Mouse (Mus musculus) regulatory T cell (primary cell): ENCODE data around the gene Ankrd55.

Source experiments
- in situ Hi-C: fragments of 300-600 bp; cut with MboI, MseI; formaldehyde crosslinking; loops from one replicate; pipeline ENCODE4 v1.15.1; 2025; ENCODE audit warnings: high pct_unique_total_duplicates

The Ankrd55 gene

GRCm38 (mm10) chr13:112410461-112410860 is 122.2 kb downstream of the Ankrd55 start:
- in situ Hi-C loops: loop anchor here (25.0 kb wide), 2 partner anchors 98 to 1177 kb away; no protein-coding TSS in a partner anchor

GRCm38 (mm10) chr13:112411216-112411822 is 123.1 kb downstream of the Ankrd55 start:
- in situ Hi-C loops: loop anchor here (25.0 kb wide), 2 partner anchors 99 to 1176 kb away; no protein-coding TSS in a partner anchor

GRCm38 (mm10) chr13:112412251-112412650 is 124.0 kb downstream of the Ankrd55 start:
- in situ Hi-C loops: loop anchor here (25.0 kb wide), 2 partner anchors 100 to 1175 kb away; no protein-coding TSS in a partner anchor

GRCm38 (mm10) chr13:112412824-112413223 is 124.6 kb downstream of the Ankrd55 start:
- in situ Hi-C loops: loop anchor here (25.0 kb wide), 2 partner anchors 101 to 1174 kb away; no protein-coding TSS in a partner anchor

GRCm38 (mm10) chr13:112413611-112414010 is 125.4 kb downstream of the Ankrd55 start:
- in situ Hi-C loops: loop anchor here (25.0 kb wide), 2 partner anchors 101 to 1174 kb away; no protein-coding TSS in a partner anchor

- in situ Hi-C loops: loop anchor here (25.0 kb wide), 2 partner anchors 104 to 1171 kb away; no protein-coding TSS in a partner anchor
Measured at GRCm38 (mm10) chr13:112415896-112416295, 127.6 kb downstream of the Ankrd55 start.

- in situ Hi-C loops: loop anchor here (25.0 kb wide), 2 partner anchors 104 to 1171 kb away; no protein-coding TSS in a partner anchor
Measured at GRCm38 (mm10) chr13:112416410-112417162, 128.3 kb downstream of the Ankrd55 start.

GRCm38 (mm10) chr13:112417163-112417523 is 128.9 kb downstream of the Ankrd55 start:
- in situ Hi-C loops: loop anchor here (25.0 kb wide), 2 partner anchors 105 to 1170 kb away; no protein-coding TSS in a partner anchor

- in situ Hi-C loops: loop anchor here (25.0 kb wide), 2 partner anchors 106 to 1169 kb away; no protein-coding TSS in a partner anchor
Measured at GRCm38 (mm10) chr13:112417861-112418423, 129.7 kb downstream of the Ankrd55 start.

GRCm38 (mm10) chr13:112418595-112418994 is 130.3 kb downstream of the Ankrd55 start:
- in situ Hi-C loops: loop anchor here (25.0 kb wide), 2 partner anchors 106 to 1169 kb away; no protein-coding TSS in a partner anchor

GRCm38 (mm10) chr13:112424212-112424611 is 136.0 kb downstream of the Ankrd55 start:
- in situ Hi-C loops: loop anchor here (5.0 to 25.0 kb wide), 3 partner anchors 83 to 1163 kb away; no protein-coding TSS in a partner anchor

GRCm38 (mm10) chr13:112424635-112425034 is 136.4 kb downstream of the Ankrd55 start:
- in situ Hi-C loops: loop anchor here (5.0 to 25.0 kb wide), 4 partner anchors 38 to 1163 kb away; partner anchors contain the start of gene Il6st

GRCm38 (mm10) chr13:112425181-112425654 is 137.0 kb downstream of the Ankrd55 start:
- in situ Hi-C loops: loop anchor here (5.0 kb wide), 1 partner anchor 37 kb away; the partner anchor contains the start of gene Il6st

GRCm38 (mm10) chr13:112426265-112427135 is 138.2 kb downstream of the Ankrd55 start:
- in situ Hi-C loops: loop anchor here (5.0 kb wide), 1 partner anchor 36 kb away; the partner anchor contains the start of gene Il6st

- in situ Hi-C loops: loop anchor here (5.0 kb wide), 1 partner anchor 35 kb away; the partner anchor contains the start of gene Il6st
Measured at GRCm38 (mm10) chr13:112427136-112427470, 138.9 kb downstream of the Ankrd55 start.

- in situ Hi-C loops: loop anchor here (5.0 kb wide), 1 partner anchor 35 kb away; the partner anchor contains the start of gene Il6st
Measured at GRCm38 (mm10) chr13:112427521-112427920, 139.3 kb downstream of the Ankrd55 start.

- in situ Hi-C loops: no loop called here
Measured at GRCm38 (mm10) chr13:112433271-112433670, 145.0 kb downstream of the Ankrd55 start.
